Mouse (Mus musculus): Measurements from ENCODE around the gene Foxk1.

DNA sequence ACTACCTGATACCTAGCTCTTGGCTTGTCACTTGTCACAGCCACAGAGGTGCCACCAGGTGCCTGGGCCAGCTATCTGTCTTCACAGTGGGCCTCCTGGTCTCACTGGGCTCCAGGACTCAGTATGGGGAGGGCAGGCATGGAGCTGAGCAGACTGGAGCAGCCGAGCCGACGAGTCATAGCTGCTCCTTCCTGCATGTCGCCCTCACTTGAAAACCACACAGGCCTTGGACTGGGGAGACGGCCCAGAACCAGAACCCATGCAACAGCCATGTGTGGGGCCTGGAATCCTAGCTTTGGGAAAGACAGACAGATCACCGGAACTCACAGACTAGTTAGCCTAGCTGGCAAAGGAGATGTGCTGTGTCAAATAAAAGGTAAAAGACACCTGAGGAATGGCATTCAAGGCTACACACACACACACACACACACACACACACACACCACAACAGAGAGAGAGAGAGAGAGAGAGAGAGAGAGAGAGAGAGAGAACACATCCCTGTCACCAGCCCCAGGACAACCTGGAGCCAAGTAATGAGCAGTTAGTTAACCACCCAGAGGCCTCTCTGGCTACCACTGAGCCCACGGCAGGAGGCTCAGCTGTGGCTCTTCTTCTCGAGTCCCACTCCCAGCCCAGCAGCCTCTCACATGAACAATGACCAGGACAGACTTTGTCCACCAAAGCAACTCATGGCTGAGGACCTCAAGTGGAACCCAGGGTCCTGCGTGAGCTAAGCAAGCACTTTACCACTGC lies 88.8 kb downstream of the Foxk1 start:
- TF ChIP-seq TAL1 (IDR thresholded peaks at IDR 0.05; ENCODE audit: low read length) (no peak), GATA1 (IDR thresholded peaks at IDR 0.05; ENCODE audit: low read length) (no peak)

All from erythroblast, embryonic 14.5 days (primary cell).